Mouse (Mus musculus) liver, adult 2 months (tissue): ENCODE measurements at regions not wholly inside any gene's neighbourhood (a gene's known extent, or its start where the extent isn't known, plus 50 kb on each side); places are given as distances from the start of the nearest gene placed in this dataset.

Experiments used
- CTCF ChIP-seq: fragments of 200-500 bp; IDR thresholded peaks from 2 replicates; pipeline ENCODE4 v1.5.1; 2011; ENCODE audit warnings: low read depth, low read length, control low read depth
- POLR2A ChIP-seq: fragments of 200-500 bp; IDR thresholded peaks from 2 replicates; pipeline ENCODE4 v1.6.1; 2011; ENCODE audit warnings: low read length, control low read depth; ENCODE audit not compliant: insufficient read depth; ENCODE audit errors: extremely low read depth

GRCm38 (mm10) chr19:56190222-56190621, 96.7 kb upstream of the Habp2 start:
- TF ChIP-seq CTCF (no peak), POLR2A (no peak)
